Mouse (Mus musculus): ENCODE measurements at regions not wholly inside any gene's neighbourhood (a gene's known extent, or its start where the extent isn't known, plus 50 kb on each side); places are given as distances from the start of the nearest gene placed in this dataset.

- DNase-seq, result no peak
These were observed 481.2 kb upstream of the Pmfbp1 start for GRCm38 (mm10) chr8:109012655-109013054.

- DNase-seq, result no peak
These were observed 480.2 kb upstream of the Pmfbp1 start for GRCm38 (mm10) chr8:109013577-109013976.

- DNase-seq, result peak; percentile 13
These were observed 479.1 kb upstream of the Pmfbp1 start for GRCm38 (mm10) chr8:109014746-109015145.

GRCm38 (mm10) chr8:109019565-109019964 is 474.3 kb upstream of the Pmfbp1 start:
- no peak for DNase-seq

GRCm38 (mm10) chr8:109020102-109020501 is 473.7 kb upstream of the Pmfbp1 start:
- no peak for DNase-seq

GRCm38 (mm10) chr8:109027923-109028322 is 465.9 kb upstream of the Pmfbp1 start:
- no peak for DNase-seq

GRCm38 (mm10) chr8:109053608-109054007 is 440.2 kb upstream of the Pmfbp1 start:
- no peak for DNase-seq

GRCm38 (mm10) chr8:109059152-109059551 is 434.7 kb upstream of the Pmfbp1 start:
- no peak for DNase-seq

- DNase-seq, result no peak
These were observed 431.5 kb upstream of the Pmfbp1 start for GRCm38 (mm10) chr8:109062376-109062775.

- no peak for DNase-seq
These were observed 420.1 kb upstream of the Pmfbp1 start for GRCm38 (mm10) chr8:109073715-109074114.

GRCm38 (mm10) chr8:109075006-109075405 is 418.8 kb upstream of the Pmfbp1 start:
- no peak for DNase-seq

GRCm38 (mm10) chr8:109079223-109079622 is 414.6 kb upstream of the Pmfbp1 start:
- DNase-seq, result no peak

GRCm38 (mm10) chr8:109081295-109081694 is 412.5 kb upstream of the Pmfbp1 start:
- DNase-seq, result no peak

GRCm38 (mm10) chr8:109085134-109085533 is 408.7 kb upstream of the Pmfbp1 start:
- no peak for DNase-seq

GRCm38 (mm10) chr8:109087781-109088180 is 406.0 kb upstream of the Pmfbp1 start:
- no peak for DNase-seq

GRCm38 (mm10) chr8:109099671-109100070 is 394.2 kb upstream of the Pmfbp1 start:
- no peak for DNase-seq

GRCm38 (mm10) chr8:109101416-109101815 is 392.4 kb upstream of the Pmfbp1 start:
- DNase-seq, result no peak

GRCm38 (mm10) chr8:109104798-109105326 is 389.0 kb upstream of the Pmfbp1 start:
- DNase-seq, result no peak

GRCm38 (mm10) chr8:109105693-109106092 is 388.1 kb upstream of the Pmfbp1 start:
- DNase-seq, result no peak

GRCm38 (mm10) chr8:109106971-109107370 is 386.9 kb upstream of the Pmfbp1 start:
- DNase-seq, result no peak

GRCm38 (mm10) chr8:109107762-109108161 is 386.1 kb upstream of the Pmfbp1 start:
- no peak for DNase-seq

- no peak for DNase-seq
These were observed 384.4 kb upstream of the Pmfbp1 start for GRCm38 (mm10) chr8:109109390-109109789.

- no peak for DNase-seq
These were observed 372.1 kb upstream of the Pmfbp1 start for GRCm38 (mm10) chr8:109121776-109122175.

- DNase-seq, result no peak
These were observed 351.2 kb upstream of the Pmfbp1 start for GRCm38 (mm10) chr8:109142495-109143158.

GRCm38 (mm10) chr8:109151711-109152110 is 342.1 kb upstream of the Pmfbp1 start:
- no peak for DNase-seq
